Mouse (Mus musculus): ENCODE data around the gene Acsl6.

DNA sequence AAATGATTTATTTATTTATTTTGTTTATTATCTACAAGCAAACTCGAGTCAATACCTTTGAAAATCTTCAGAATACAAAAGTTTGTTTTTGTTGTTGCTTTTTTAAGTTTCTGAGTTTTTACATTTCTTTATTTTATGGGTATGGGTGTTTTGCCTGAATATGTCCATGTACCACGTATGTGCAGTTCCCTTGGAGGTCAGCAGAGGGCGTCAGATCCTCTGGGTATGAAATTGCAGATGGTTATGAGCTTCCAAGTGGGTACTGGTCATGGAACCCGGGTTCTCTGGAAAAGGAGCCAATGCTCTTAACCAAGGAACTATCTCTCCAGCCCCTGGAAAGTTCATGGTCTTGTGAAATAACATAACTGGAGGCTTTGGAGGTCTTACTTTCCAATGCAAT is 53.1 kb downstream of the Acsl6 start:
- TF ChIP-seq CTCF (IDR thresholded peaks at IDR 0.05; ENCODE audit: low read depth, low read length) = peak; percentile 33; the same call in 1 of the 2 replicates
- TF ChIP-seq POLR2A (IDR thresholded peaks at IDR 0.05; ENCODE audit: borderline replicate concordance, low read depth, low read length) = no peak

Measured in bone marrow macrophage, adult 2 months (primary cell).